Mouse (Mus musculus) mature B cell (primary cell): ENCODE results near the gene Ccdc63.
"Not testable (repeated sequence)": the region's sequence is repeated elsewhere in the genome, so short reads cannot be mapped to it uniquely, and the experiment has no call there.

Source experiments
- in situ Hi-C: fragments of 300-500 bp; cut with MboI; formaldehyde crosslinking; loops from 2 replicates; pipeline ENCODE4 v1.14.3; 2019

Gene Ccdc63

DNA sequence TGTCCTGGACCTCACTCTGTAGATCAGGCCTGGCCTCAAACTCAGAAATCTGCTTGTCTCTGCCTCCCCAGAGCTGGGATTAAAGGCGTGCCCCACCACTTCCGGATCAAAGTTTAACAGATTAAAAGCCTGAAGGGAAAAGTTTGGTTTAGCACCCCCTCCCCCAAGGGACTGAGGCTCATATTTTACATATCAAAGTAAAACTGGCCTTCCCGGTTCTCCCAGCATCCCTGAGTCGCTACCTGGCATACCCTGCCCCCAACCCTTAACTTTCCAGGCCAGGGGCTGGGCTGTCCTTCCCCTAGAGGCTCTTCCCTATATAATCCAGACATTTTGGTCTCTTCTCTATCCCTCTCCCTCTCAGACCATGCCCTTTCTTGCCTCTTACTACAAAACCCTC lies 8.6 kb upstream of the Ccdc63 start:
- in situ Hi-C loops, result no loop called here

DNA sequence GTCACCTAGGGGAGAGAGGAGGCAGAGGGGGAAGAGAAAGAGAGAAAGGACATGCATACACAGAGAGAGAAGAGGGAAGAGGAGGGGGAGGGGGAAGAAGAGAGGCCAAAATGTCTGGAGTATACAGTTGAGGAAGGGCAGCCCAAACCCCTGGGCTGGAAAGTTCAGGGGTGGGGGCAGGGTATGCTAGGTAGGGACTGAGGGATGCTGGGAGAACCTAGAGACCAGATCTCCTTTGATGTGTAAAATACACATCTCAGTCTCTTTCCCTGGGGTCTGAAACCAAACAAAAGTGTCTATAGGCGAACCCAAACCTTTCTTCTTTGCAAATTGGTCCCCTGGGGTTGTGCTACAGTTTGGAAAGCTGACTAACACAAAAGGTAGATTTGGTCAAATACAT lies 7.5 kb upstream of the Ccdc63 start:
- in situ Hi-C loops, result no loop called here

DNA sequence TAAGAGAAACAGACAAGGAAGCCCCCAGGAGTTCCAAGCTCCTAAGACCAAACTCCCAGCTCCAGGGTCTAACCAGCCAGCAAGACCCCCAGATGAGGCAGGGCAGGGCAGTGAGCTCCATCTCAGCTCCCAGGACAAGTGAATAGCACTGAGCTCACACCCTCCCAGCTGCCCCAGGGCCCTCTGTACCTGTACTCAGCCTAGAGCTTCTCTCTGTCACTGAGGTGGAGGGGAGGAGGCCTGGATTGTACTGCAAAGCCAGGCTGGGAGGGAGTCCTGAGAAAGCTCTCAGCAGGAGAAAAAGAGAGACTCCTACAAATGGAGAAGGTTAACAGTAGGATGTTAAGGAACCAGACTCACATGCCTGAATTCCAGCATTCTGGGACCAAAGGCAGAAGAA lies 6.0 kb upstream of the Ccdc63 start:
- in situ Hi-C loops, result no loop called here

DNA sequence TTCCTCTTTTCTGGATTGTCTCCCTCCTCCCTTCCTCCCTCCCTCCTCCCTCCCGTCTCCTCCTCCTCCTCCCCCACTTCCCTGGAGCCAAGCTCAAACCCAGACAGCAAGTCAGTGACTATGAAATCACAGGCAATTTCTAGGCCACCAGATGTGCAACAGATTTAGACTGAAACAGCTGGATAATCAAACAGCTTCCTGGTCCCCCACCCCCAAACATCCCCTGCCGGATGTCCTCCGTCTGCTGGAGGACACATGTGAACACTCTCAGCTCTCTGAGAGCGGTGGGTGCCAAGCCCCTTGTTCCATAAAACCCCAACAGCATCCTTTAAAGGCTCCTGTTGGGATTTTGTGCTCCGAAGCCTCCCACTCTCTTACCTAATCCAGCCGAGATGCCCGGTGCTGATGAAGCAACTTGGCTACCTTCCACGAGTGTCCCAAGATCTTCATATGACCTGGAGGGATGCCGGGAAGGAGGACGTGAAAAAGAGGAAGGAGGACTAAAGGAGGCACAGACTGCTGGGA lies 5.5 kb upstream of the Ccdc63 start:
- in situ Hi-C loops, result no loop called here

GRCm38 (mm10) chr5:122145381-122146055 lies 4.9 kb upstream of the Ccdc63 start:
- in situ Hi-C loops, result no loop called here

DNA sequence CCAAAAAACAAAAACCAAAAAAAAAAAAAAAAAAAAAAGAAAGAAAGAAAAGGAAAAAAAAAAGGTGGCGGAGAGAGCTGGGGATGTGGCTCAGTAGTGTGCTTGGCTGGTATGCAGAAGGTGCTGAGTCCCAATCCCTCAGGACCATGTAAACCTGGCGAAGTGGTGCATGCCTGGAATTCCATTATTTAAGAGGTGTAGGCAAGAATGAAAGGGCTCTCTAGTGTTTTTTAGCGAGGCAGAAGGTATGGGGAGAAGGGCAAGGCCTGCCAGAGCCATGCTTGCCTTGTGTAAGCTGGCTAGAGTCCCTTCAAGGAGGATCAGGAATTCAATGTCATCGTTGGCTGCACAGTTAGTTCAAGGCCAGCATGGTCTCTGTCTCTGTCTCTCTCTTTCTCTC lies 4.2 kb upstream of the Ccdc63 start:
- in situ Hi-C loops, result no loop called here

- in situ Hi-C loops, result no loop called here
These were observed 2.9 kb upstream of the Ccdc63 start for GRCm38 (mm10) chr5:122143543-122143942.

DNA sequence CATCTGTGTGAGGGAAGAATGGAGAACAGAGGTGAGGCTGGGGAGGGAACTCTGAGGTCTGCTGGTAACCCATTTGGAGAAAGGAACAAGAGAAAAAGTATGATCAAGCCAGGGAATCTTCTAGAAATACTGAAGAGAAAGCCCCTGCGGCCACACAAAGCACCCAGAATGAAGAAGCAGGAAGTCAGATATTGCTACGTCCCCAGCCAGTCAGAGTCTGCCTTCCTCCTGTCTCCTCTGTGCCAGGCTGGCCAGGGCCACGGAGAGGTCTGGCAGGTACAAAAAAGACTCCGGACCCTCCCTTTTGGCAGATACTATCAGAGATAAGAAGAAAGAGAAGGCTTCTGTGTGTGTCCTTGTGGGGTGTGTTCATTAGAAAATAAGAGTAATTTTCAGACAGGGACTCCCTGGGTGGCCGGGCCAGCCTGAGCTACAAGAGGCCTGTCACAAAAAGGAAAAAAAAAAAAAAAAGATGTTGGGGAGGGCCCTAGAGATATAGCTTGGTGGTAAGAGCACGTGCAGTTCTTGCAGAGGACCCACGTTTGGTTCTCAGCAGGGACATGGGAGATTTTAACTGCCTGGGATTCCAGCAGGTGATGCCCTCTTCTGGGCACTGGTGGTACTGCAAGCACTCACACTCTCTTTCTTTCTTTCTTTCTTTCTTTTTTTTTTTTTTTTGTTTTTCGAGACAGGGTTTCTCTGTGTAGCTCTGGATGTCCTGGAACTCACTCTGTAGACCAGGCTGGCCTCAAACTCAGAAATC lies 1.8 kb upstream of the Ccdc63 start:
- in situ Hi-C loops, result no loop called here

GRCm38 (mm10) chr5:122139771-122140170 lies 852 bp downstream of the Ccdc63 start:
- in situ Hi-C loops, result not testable (repeated sequence)

GRCm38 (mm10) chr5:122138856-122139255 lies 1.8 kb downstream of the Ccdc63 start:
- in situ Hi-C loops, result no loop called here

DNA sequence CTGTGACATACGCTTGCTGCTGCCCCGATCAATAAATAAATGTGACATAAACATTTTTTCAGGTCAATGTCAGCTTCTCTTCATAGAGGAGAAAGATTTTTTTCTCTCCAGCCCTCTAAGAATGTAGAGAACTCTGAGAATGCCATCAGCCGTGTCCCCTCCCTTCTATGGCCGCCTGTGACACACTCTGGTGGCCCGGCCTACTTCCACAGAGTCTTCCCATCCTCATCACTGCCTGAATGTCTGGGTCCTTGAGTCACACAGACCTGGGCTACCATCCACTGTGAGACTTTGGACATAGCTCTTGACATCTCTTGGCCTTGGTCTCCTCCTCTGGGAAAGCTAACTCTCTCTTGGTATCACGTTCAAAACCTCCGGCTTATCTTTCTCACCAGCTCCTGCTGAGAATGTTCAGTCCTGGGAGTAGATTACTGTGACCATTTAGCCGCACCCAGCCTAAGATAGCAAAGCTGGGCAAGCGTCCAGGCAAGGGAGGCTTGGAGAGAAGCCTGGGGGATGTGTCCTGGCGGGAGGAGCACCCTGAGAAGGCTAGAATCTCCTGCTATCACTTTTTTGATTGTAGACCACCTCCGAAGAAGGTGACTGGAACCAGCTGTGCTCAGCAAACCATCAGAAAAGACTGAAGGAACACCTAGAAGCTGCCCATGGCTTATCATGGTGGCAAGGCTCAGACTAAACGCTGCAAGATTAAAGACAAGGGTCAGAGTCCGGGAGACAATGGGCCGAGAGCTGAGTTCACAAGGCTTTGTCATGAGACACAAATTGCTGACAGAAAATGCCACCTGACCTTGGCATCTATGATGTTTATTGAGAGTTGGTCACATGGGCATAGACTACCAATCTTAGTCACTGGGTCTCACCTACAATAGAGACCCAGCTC lies 3.9 kb downstream of the Ccdc63 start:
- in situ Hi-C loops, result no loop called here

DNA sequence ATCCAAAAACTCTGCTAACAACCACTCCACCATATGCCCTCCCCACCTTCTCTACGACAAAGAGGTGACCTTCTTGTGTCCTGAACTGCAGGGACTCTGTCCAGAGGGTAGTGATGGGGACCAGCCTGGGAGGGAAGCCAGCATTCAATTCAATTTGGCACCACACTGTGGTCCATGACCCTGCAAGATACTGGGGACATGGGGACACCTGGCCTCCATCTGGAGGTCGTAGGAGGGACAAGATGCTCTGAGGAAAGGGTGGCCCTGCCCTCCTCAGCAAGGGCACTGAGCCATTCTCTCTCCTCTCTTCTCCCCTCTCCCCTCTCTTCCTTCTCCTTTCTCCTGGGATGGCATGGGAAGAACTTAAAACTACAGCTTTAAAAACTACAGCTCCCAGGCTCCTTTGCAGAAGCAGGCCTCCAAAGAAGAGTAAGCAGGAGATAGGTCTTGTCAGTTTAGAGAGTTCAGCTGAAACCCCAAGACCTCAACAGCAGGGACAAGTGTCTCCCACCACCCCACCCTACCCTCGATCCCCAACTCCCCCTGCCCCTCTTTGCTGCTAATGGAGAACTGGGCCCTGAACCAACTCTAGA lies 5.2 kb downstream of the Ccdc63 start:
- in situ Hi-C loops, result no loop called here

DNA sequence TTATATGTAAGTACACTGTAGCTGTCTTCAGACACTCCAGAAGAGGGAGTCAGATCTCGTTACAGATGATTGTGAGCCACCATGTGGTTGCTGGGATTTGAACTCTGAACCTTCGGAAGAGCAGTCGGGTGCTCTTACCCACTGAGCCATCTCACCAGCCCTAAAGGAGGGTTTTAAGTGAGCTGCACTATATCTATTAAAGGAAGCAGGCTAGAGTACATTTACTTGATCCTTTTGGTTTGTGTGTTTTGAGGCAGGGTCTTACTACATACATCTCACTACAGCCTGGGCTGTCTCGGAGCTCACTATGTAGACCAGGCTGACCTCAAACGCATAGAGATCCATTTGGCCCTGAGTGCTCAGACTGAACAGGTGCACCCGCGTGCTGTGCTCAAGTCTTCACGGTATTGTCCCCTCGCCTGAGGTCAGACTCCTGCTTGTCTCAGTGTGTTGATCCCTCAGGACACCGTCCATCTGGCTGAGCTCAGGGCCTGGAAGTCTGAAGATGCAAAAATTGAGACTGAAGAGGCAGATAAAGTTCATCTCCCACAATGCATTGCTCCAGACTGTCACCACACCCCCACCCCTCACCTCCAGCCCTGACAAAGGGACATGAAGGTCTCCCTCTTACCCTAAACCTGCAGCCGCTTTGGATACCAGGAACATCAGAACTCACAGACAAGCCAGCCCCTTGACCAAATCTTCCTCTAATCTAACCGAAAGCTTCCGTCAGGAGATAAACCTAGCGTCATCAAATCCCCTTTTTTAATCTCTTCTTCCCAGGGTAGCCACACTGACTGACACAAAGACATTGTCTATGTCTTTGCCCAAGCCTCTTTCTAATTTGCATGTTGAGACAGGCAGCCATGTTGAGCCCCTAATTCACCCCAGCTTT lies 6.0 kb downstream of the Ccdc63 start:
- in situ Hi-C loops, result no loop called here

DNA sequence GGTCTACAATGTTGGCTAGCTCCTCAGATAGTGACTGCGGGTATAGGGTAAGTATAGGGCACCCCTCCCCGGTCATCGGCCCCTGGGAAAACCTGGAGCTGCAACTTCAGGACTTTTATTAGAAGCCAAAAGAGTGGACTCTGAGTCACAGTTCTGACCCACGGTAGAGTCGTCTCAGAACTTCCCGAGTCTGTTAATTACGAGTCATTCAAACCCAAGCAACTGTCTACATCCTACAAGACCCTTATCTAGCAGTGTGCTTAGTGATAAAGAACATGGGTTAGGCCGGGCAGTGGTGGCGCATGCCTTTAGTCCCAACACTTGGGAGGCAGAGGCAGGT lies 7.6 kb downstream of the Ccdc63 start:
- in situ Hi-C loops, result no loop called here

DNA sequence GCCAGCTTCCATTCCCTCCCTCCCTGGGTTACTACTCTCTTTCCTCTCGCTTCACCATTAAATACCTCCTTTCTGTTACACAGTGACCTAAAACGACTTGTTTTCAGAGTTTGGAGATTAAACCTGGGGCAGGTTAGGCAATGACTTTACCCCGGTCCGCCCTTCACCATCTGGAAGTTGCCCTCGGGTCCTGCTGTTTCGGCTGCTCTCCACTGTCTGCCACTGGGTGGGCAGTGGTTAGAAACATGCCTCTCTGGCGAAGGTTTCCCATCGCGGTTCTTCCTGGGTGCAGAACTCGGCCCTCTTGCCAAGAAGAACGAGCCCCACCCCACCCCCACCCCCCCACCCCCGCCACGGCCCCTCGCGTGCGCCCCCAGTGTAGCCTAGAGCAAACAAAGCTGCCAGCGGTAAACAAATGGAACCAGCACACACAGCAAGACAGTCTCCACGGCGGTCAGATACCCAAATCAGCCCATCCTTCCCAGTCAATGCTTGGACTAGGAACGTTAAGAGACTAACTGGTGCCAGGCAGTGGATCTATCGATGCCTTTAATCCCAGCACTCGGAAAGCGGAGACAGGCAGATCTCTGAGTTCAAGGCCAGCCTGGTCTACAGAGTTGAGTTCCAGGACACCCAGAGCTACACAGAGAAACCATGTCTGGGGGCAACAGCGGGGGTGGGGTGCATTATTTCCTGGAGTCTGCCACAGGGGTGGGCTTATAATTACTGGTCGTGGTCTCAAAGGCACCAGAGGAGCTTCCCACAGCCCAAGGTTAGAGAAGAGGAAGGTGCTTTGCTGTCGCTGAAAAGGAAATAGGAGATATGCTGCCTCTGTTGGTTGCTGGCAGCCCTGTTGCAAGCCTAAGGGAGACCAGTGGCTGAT lies 8.2 kb downstream of the Ccdc63 start:
- in situ Hi-C loops, result no loop called here

GRCm38 (mm10) chr5:122131076-122132051 lies 9.3 kb downstream of the Ccdc63 start:
- in situ Hi-C loops, result no loop called here

GRCm38 (mm10) chr5:122130341-122130998 lies 10.2 kb downstream of the Ccdc63 start:
- in situ Hi-C loops, result no loop called here

DNA sequence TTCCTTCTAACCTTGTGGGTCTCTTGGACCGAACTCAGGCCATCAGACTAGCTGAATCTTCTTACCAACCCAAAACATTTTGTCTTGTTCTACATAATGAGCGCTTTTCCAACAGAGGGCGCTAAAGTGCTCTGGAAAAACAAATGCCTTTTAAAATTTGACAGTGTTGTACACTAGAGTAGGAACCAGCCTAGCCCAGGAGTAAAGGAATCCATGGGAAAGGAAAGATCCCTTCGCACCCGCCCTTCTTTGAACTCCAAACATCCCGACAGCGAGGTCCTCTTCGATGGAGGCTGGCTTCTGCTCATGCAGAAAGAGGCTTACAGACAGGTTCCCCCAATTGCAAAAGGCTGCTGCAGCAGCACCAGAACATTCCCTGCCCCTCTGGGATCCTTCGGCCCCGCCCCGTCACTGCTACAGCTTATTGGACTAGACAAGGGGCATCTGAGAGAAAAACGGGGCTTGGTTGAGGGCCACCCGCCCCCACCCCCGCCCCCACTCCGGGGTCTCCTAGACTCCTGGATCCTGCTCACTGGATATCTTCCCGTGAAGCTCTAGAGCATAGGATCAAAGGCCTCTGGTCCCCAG lies 11.5 kb downstream of the Ccdc63 start:
- in situ Hi-C loops, result no loop called here
